Mouse (Mus musculus): Measurements from ENCODE around the gene Map1s. TPM values are rescaled to one million over a fixed set of nuclear protein-coding genes. Genes with fewer than 3 reads are reported as not detected.

Map1s gene
- 24.2 and 27.8 TPM in 2 replicates for polyA plus RNA-seq (2011; ENCODE audit: insufficient read length, low read depth, missing spikeins)

- H3K4me1 ChIP-seq (ENCODE audit: control insufficient read depth, insufficient read depth, low read length), result peaks cover 9% of the 10 kb centered on the region
- peak; percentile 87 for TF ChIP-seq POLR2A (IDR thresholded peaks at IDR 0.05; ENCODE audit: low read depth, low read length)
- TF ChIP-seq CTCF (IDR thresholded peaks at IDR 0.05; ENCODE audit: borderline replicate concordance, insufficient read depth, low read length), result no peak
- H3K27ac ChIP-seq (ENCODE audit: insufficient read depth, low read length), result peak within 1 kb of the TSS; percentile 59
- H3K4me3 ChIP-seq (ENCODE audit: insufficient read depth, low read length), result peak within 1 kb of the TSS; percentile 50
Observed at GRCm38 (mm10) chr8:70905831-70906736, at the start of gene Map1s. Map1s (plus strand) TSS chr8:70905932.

- no peak for TF ChIP-seq CTCF (IDR thresholded peaks at IDR 0.05; ENCODE audit: borderline replicate concordance, insufficient read depth, low read length)
- H3K4me3 ChIP-seq (ENCODE audit: insufficient read depth, low read length), result no peak overlapping the region
- no peaks in the 10 kb centered on the region for H3K4me1 ChIP-seq (ENCODE audit: control insufficient read depth, insufficient read depth, low read length)
- no peak overlapping the region for H3K27ac ChIP-seq (ENCODE audit: insufficient read depth, low read length)
Observed at GRCm38 (mm10) chr8:70856028-70856427, 49.7 kb upstream of the Map1s start.

GRCm38 (mm10) chr8:70856541-70857197 lies 49.1 kb upstream of the Map1s start:
- TF ChIP-seq POLR2A (IDR thresholded peaks at IDR 0.05; ENCODE audit: low read depth, low read length) (0 out of 2 replicates have a peak, but pooled peaks have one; percentile 42), CTCF (IDR thresholded peaks at IDR 0.05; ENCODE audit: borderline replicate concordance, insufficient read depth, low read length) (no peak)
- Histone ChIP-seq H3K4me1 (ENCODE audit: control insufficient read depth, insufficient read depth, low read length) (no peaks in the 10 kb centered on the region), H3K27ac (ENCODE audit: insufficient read depth, low read length) (no peak overlapping the region), H3K4me3 (ENCODE audit: insufficient read depth, low read length) (peak overlapping the region; percentile 23)

- H3K27ac ChIP-seq (ENCODE audit: insufficient read depth, low read length), result no peak overlapping the region
Observed at GRCm38 (mm10) chr8:70857516-70857915, 48.2 kb upstream of the Map1s start.

GRCm38 (mm10) chr8:70862824-70863641 lies 42.7 kb upstream of the Map1s start, which contains the start of gene Kcnn1:
Kcnn1 (minus strand) TSS chr8:70863258.
- Histone ChIP-seq H3K27ac (ENCODE audit: insufficient read depth, low read length) (no peak within 1 kb of the TSS), H3K4me3 (ENCODE audit: insufficient read depth, low read length) (no peak within 1 kb of the TSS), H3K4me1 (ENCODE audit: control insufficient read depth, insufficient read depth, low read length) (no peaks in the 10 kb centered on the region)
- no peak for TF ChIP-seq POLR2A (IDR thresholded peaks at IDR 0.05; ENCODE audit: low read depth, low read length)
- 0 out of 2 replicates have a peak, but pooled peaks have one; percentile 4 for TF ChIP-seq CTCF (IDR thresholded peaks at IDR 0.05; ENCODE audit: borderline replicate concordance, insufficient read depth, low read length)

More at GRCm38 (mm10) chr8:70857516-70857915, 48.2 kb upstream of the Map1s start:
- Histone ChIP-seq H3K4me3 (ENCODE audit: insufficient read depth, low read length) (no peak overlapping the region), H3K4me1 (ENCODE audit: control insufficient read depth, insufficient read depth, low read length) (no peaks in the 10 kb centered on the region)
- no peak for TF ChIP-seq POLR2A (IDR thresholded peaks at IDR 0.05; ENCODE audit: low read depth, low read length)
- TF ChIP-seq CTCF (IDR thresholded peaks at IDR 0.05; ENCODE audit: borderline replicate concordance, insufficient read depth, low read length), result no peak

GRCm38 (mm10) chr8:70863956-70864711 lies 41.6 kb upstream of the Map1s start:
- H3K27ac ChIP-seq (ENCODE audit: insufficient read depth, low read length), result no peak overlapping the region
- no peaks in the 10 kb centered on the region for H3K4me1 ChIP-seq (ENCODE audit: control insufficient read depth, insufficient read depth, low read length)
- H3K4me3 ChIP-seq (ENCODE audit: insufficient read depth, low read length), result no peak overlapping the region
- TF ChIP-seq POLR2A (IDR thresholded peaks at IDR 0.05; ENCODE audit: low read depth, low read length) (no peak), CTCF (IDR thresholded peaks at IDR 0.05; ENCODE audit: borderline replicate concordance, insufficient read depth, low read length) (no peak)

GRCm38 (mm10) chr8:70864712-70865221 lies 41.0 kb upstream of the Map1s start:
- H3K4me3 ChIP-seq (ENCODE audit: insufficient read depth, low read length), result peak overlapping the region; percentile 36
- no peak for TF ChIP-seq POLR2A (IDR thresholded peaks at IDR 0.05; ENCODE audit: low read depth, low read length)
- no peak for TF ChIP-seq CTCF (IDR thresholded peaks at IDR 0.05; ENCODE audit: borderline replicate concordance, insufficient read depth, low read length)
- H3K27ac ChIP-seq (ENCODE audit: insufficient read depth, low read length), result no peak overlapping the region
- no peaks in the 10 kb centered on the region for H3K4me1 ChIP-seq (ENCODE audit: control insufficient read depth, insufficient read depth, low read length)

DNA sequence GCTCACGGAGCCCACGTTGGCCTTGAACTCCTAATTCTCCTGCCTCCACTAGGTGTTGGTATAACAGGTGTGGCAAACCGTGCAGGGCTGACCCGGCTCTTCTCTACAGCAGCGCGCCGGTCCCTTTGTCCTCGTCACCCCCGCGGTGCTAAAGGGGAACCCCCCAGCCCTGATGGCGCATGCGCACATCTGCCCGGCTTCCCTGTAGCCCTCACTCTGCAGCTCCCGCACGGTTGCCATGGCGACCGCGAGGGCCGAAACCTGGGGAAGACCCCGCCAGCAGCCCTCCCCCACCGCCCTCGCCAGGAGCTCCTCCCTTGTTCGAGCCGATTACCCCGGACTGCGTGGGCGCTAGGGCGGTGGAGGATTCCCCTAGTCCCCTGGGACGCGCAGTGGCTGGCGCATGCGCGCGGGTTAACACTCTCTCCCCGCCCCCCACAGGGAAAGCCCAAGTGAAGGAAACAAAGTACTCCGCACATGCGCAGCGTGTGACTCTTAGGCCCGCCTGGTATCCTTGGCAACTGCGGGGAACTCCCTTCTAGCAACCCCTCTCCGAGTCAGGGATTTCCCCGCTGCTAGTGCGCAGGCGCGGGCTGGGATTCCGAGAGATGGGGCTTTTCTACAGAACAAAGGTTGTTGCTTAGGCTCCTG lies 40.3 kb upstream of the Map1s start:
- H3K4me1 ChIP-seq (ENCODE audit: control insufficient read depth, insufficient read depth, low read length), result no peaks in the 10 kb centered on the region
- peak; percentile 51 for TF ChIP-seq POLR2A (IDR thresholded peaks at IDR 0.05; ENCODE audit: low read depth, low read length)
- TF ChIP-seq CTCF (IDR thresholded peaks at IDR 0.05; ENCODE audit: borderline replicate concordance, insufficient read depth, low read length), result no peak
- H3K27ac ChIP-seq (ENCODE audit: insufficient read depth, low read length), result no peak overlapping the region

More for the DNA sequence above, 40.3 kb upstream of the Map1s start:
- H3K4me3 ChIP-seq (ENCODE audit: insufficient read depth, low read length), result peak overlapping the region; percentile 36
